Mouse (Mus musculus): ENCODE results near the gene Olfr1224-ps1. TPM values are rescaled to one million over a fixed set of nuclear protein-coding genes. Genes with fewer than 3 reads are reported as not detected.
"Not testable (repeated sequence)": the region's sequence is repeated elsewhere in the genome, so short reads cannot be mapped to it uniquely, and the experiment has no call there.

The Olfr1224-ps1 gene
- polyA plus RNA-seq (2015; fragmentation: Nextera tagmentation; extraction: Ambion mirVana) = not detected in 2 replicates

GRCm38 (mm10) chr2:89163991-89164390, at the start of gene Olfr1224-ps1:
Olfr1224-ps1 (minus strand) TSS chr2:89164091.
- not testable (repeated sequence) for H3K4me1 ChIP-seq (replicated peaks; ENCODE audit: control insufficient read depth, insufficient read depth, low read length); H3K27me3 ChIP-seq (ENCODE audit: control insufficient read depth, insufficient read depth, low read depth, low read length); H3K9ac ChIP-seq (ENCODE audit: low read length); H3K27ac ChIP-seq (ENCODE audit: low read length); H3K4me2 ChIP-seq (ENCODE audit: low read depth, low read length); H3K36me3 ChIP-seq (ENCODE audit: control insufficient read depth, insufficient read depth, low read length); ATAC-seq (ENCODE audit: low read depth); H3K4me3 ChIP-seq (ENCODE audit: low read length); H3K9me3 ChIP-seq (ENCODE audit: control insufficient read depth, low read length)
- 91% methylated on average over 8 of the region's 8 CpGs for WGBS

GRCm38 (mm10) chr2:89199948-89200347, 36.1 kb upstream of the Olfr1224-ps1 start, which contains the start of gene Olfr1226:
Olfr1226 (minus strand) TSS chr2:89200048.
- no peak for ATAC-seq (ENCODE audit: low read depth)
- WGBS = 52% methylated on average over 2 of the region's 2 CpGs
- H3K4me1 ChIP-seq (replicated peaks; ENCODE audit: control insufficient read depth, insufficient read depth, low read length) = no peaks in the 10 kb centered on the region

GRCm38 (mm10) chr2:89196325-89196982, 32.6 kb upstream of the Olfr1224-ps1 start:
- H3K4me3 ChIP-seq (ENCODE audit: low read length) = no peak overlapping the region
- no peak for ATAC-seq (ENCODE audit: low read depth)
- no peaks in the 10 kb centered on the region for H3K9me3 ChIP-seq (ENCODE audit: control insufficient read depth, low read length)
- H3K4me1 ChIP-seq (replicated peaks; ENCODE audit: control insufficient read depth, insufficient read depth, low read length) = no peaks in the 10 kb centered on the region
- H3K27me3 ChIP-seq (ENCODE audit: control insufficient read depth, insufficient read depth, low read depth, low read length) = no peaks in the 10 kb centered on the region
- 85% methylated on average over 3 of the region's 3 CpGs for WGBS
- H3K27ac ChIP-seq (ENCODE audit: low read length) = no peak overlapping the region
- H3K4me2 ChIP-seq (ENCODE audit: low read depth, low read length) = no peak overlapping the region
- H3K9ac ChIP-seq (ENCODE audit: low read length) = no peak overlapping the region
- no peaks in the 10 kb centered on the region for H3K36me3 ChIP-seq (ENCODE audit: control insufficient read depth, insufficient read depth, low read length)

More at GRCm38 (mm10) chr2:89199948-89200347, 36.1 kb upstream of the Olfr1224-ps1 start, which contains the start of gene Olfr1226:
- no peak within 1 kb of the TSS for H3K4me3 ChIP-seq (ENCODE audit: low read length)
- H3K9me3 ChIP-seq (ENCODE audit: control insufficient read depth, low read length) = no peaks in the 10 kb centered on the region
- no peak within 1 kb of the TSS for H3K27ac ChIP-seq (ENCODE audit: low read length)
- no peak within 1 kb of the TSS for H3K9ac ChIP-seq (ENCODE audit: low read length)
- no peaks in the 10 kb centered on the region for H3K36me3 ChIP-seq (ENCODE audit: control insufficient read depth, insufficient read depth, low read length)
- H3K4me2 ChIP-seq (ENCODE audit: low read depth, low read length) = no peak within 1 kb of the TSS
- no peaks in the 10 kb centered on the region for H3K27me3 ChIP-seq (ENCODE audit: control insufficient read depth, insufficient read depth, low read depth, low read length)

GRCm38 (mm10) chr2:89174569-89174968, 10.7 kb upstream of the Olfr1224-ps1 start, which contains the start of gene Olfr1225:
Olfr1225 (minus strand) TSS chr2:89174669.
- H3K9ac ChIP-seq (ENCODE audit: low read length) = no peak within 1 kb of the TSS
- WGBS = 85% methylated on average over 1 of the region's 1 CpGs

GRCm38 (mm10) chr2:89164711-89165110, 820 bp upstream of the Olfr1224-ps1 start:
- not testable (repeated sequence) for H3K27ac ChIP-seq (ENCODE audit: low read length); ATAC-seq (ENCODE audit: low read depth); H3K9me3 ChIP-seq (ENCODE audit: control insufficient read depth, low read length); H3K9ac ChIP-seq (ENCODE audit: low read length); H3K4me1 ChIP-seq (replicated peaks; ENCODE audit: control insufficient read depth, insufficient read depth, low read length); H3K4me3 ChIP-seq (ENCODE audit: low read length); H3K4me2 ChIP-seq (ENCODE audit: low read depth, low read length); H3K27me3 ChIP-seq (ENCODE audit: control insufficient read depth, insufficient read depth, low read depth, low read length); H3K36me3 ChIP-seq (ENCODE audit: control insufficient read depth, insufficient read depth, low read length)
- 80% methylated on average over 4 of the region's 4 CpGs for WGBS

More at GRCm38 (mm10) chr2:89174569-89174968, 10.7 kb upstream of the Olfr1224-ps1 start, which contains the start of gene Olfr1225:
- Histone ChIP-seq H3K4me1 (replicated peaks; ENCODE audit: control insufficient read depth, insufficient read depth, low read length) (no peaks in the 10 kb centered on the region), H3K36me3 (ENCODE audit: control insufficient read depth, insufficient read depth, low read length) (no peaks in the 10 kb centered on the region), H3K4me3 (ENCODE audit: low read length) (no peak within 1 kb of the TSS), H3K27me3 (ENCODE audit: control insufficient read depth, insufficient read depth, low read depth, low read length) (no peaks in the 10 kb centered on the region), H3K9me3 (ENCODE audit: control insufficient read depth, low read length) (no peaks in the 10 kb centered on the region), H3K27ac (ENCODE audit: low read length) (no peak within 1 kb of the TSS), H3K4me2 (ENCODE audit: low read depth, low read length) (no peak within 1 kb of the TSS)
- ATAC-seq (ENCODE audit: low read depth) = no peak

GRCm38 (mm10) chr2:89151460-89151859, 12.4 kb downstream of the Olfr1224-ps1 start, which contains the start of gene Olfr1223:
Olfr1223 (minus strand) TSS chr2:89151560.
- Histone ChIP-seq H3K9me3 (ENCODE audit: control insufficient read depth, low read length) (no peaks in the 10 kb centered on the region), H3K9ac (ENCODE audit: low read length) (no peak within 1 kb of the TSS), H3K4me1 (replicated peaks; ENCODE audit: control insufficient read depth, insufficient read depth, low read length) (no peaks in the 10 kb centered on the region), H3K36me3 (ENCODE audit: control insufficient read depth, insufficient read depth, low read length) (no peaks in the 10 kb centered on the region), H3K4me3 (ENCODE audit: low read length) (no peak within 1 kb of the TSS), H3K27me3 (ENCODE audit: control insufficient read depth, insufficient read depth, low read depth, low read length) (no peaks in the 10 kb centered on the region), H3K27ac (ENCODE audit: low read length) (no peak within 1 kb of the TSS), H3K4me2 (ENCODE audit: low read depth, low read length) (no peak within 1 kb of the TSS)
- ATAC-seq (ENCODE audit: low read depth) = no peak
- 65% methylated on average over 1 of the region's 1 CpGs for WGBS

GRCm38 (mm10) chr2:89132954-89133353, 30.9 kb downstream of the Olfr1224-ps1 start, which contains the start of gene Olfr1222:
Olfr1222 (minus strand) TSS chr2:89133054.
- H3K9me3 ChIP-seq (ENCODE audit: control insufficient read depth, low read length) = no peaks in the 10 kb centered on the region
- H3K27ac ChIP-seq (ENCODE audit: low read length) = no peak within 1 kb of the TSS
- no peak within 1 kb of the TSS for H3K9ac ChIP-seq (ENCODE audit: low read length)
- no peak within 1 kb of the TSS for H3K4me2 ChIP-seq (ENCODE audit: low read depth, low read length)
- no peaks in the 10 kb centered on the region for H3K36me3 ChIP-seq (ENCODE audit: control insufficient read depth, insufficient read depth, low read length)
- WGBS = 36% methylated on average over 3 of the region's 3 CpGs
- no peak for ATAC-seq (ENCODE audit: low read depth)
- no peaks in the 10 kb centered on the region for H3K4me1 ChIP-seq (replicated peaks; ENCODE audit: control insufficient read depth, insufficient read depth, low read length)
- H3K4me3 ChIP-seq (ENCODE audit: low read length) = no peak within 1 kb of the TSS
- H3K27me3 ChIP-seq (ENCODE audit: control insufficient read depth, insufficient read depth, low read depth, low read length) = no peaks in the 10 kb centered on the region

GRCm38 (mm10) chr2:89117183-89117582, 46.7 kb downstream of the Olfr1224-ps1 start, which contains the start of gene Olfr1221:
Olfr1221 (minus strand) TSS chr2:89117283.
- Histone ChIP-seq H3K9ac (ENCODE audit: low read length) (no peak within 1 kb of the TSS), H3K27me3 (ENCODE audit: control insufficient read depth, insufficient read depth, low read depth, low read length) (no peaks in the 10 kb centered on the region), H3K4me1 (replicated peaks; ENCODE audit: control insufficient read depth, insufficient read depth, low read length) (no peaks in the 10 kb centered on the region), H3K27ac (ENCODE audit: low read length) (no peak within 1 kb of the TSS), H3K4me3 (ENCODE audit: low read length) (no peak within 1 kb of the TSS), H3K9me3 (ENCODE audit: control insufficient read depth, low read length) (no peaks in the 10 kb centered on the region), H3K36me3 (ENCODE audit: control insufficient read depth, insufficient read depth, low read length) (no peaks in the 10 kb centered on the region), H3K4me2 (ENCODE audit: low read depth, low read length) (no peak within 1 kb of the TSS)
- no peak for ATAC-seq (ENCODE audit: low read depth)
- WGBS = 71% methylated on average over 2 of the region's 2 CpGs

- Histone ChIP-seq H3K9ac (ENCODE audit: low read length) (no peak within 1 kb of the TSS), H3K27me3 (ENCODE audit: control insufficient read depth, insufficient read depth, low read depth, low read length) (no peaks in the 10 kb centered on the region), H3K27ac (ENCODE audit: low read length) (no peak within 1 kb of the TSS), H3K4me2 (ENCODE audit: low read depth, low read length) (no peak within 1 kb of the TSS), H3K36me3 (ENCODE audit: control insufficient read depth, insufficient read depth, low read length) (no peaks in the 10 kb centered on the region), H3K4me3 (ENCODE audit: low read length) (no peak within 1 kb of the TSS), H3K9me3 (ENCODE audit: control insufficient read depth, low read length) (no peaks in the 10 kb centered on the region), H3K4me1 (replicated peaks; ENCODE audit: control insufficient read depth, insufficient read depth, low read length) (no peaks in the 10 kb centered on the region)
- 67% methylated on average over 3 of the region's 3 CpGs for whole genome bisulfite sequencing
- no peak for ATAC-seq (ENCODE audit: low read depth)
These were observed 57.2 kb downstream of the Olfr1224-ps1 start, which contains the start of gene Olfr1220 for GRCm38 (mm10) chr2:89106735-89107134. Olfr1220 (minus strand) TSS chr2:89106835.

Measured in lung, embryonic 16.5 days (tissue).